7 mouse cellular contexts compared by ENCODE assay signal in genomic region chr13:42050880-42051201, GRCm38 (mm10). TPM values are rescaled to one million over a fixed set of nuclear protein-coding genes. Genes with fewer than 3 reads are reported as not detected.
DNase-seq lines count a peak whose midpoint lies in the region; ATAC-seq and TF ChIP-seq lines count a peak whose summit lies in the region.

No protein-coding gene starts in this region.

- no peak for ATAC-seq in lung, postnatal 0 days
- ATAC-seq in limb, embryonic 11.5 days (ENCODE audit: insufficient number of reproducible peaks, low FRiP score, low TSS enrichment, low read depth), result no peak

- peak overlapping the region; percentile 92 for H3K4me3 ChIP-seq in lung, postnatal 0 days (ENCODE audit: low read depth, low read length)
- peak overlapping the region; percentile 90 for H3K4me3 ChIP-seq in forebrain, embryonic 10.5 days
- H3K4me3 ChIP-seq in limb, embryonic 11.5 days (ENCODE audit: low read depth, low read length), result peak overlapping the region; percentile 81
- H3K4me3 ChIP-seq in olfactory bulb, adult 2 months (ENCODE audit: insufficient read depth, low read depth, low read length), result peak overlapping the region; percentile 36

- H3K4me2 ChIP-seq in lung, postnatal 0 days (replicated peaks; ENCODE audit: low read depth, low read length), result peak overlapping the region; percentile 56
- peak overlapping the region; percentile 78 for H3K4me2 ChIP-seq in limb, embryonic 11.5 days (ENCODE audit: low read depth, severe bottlenecking)

- no peaks in the 10 kb centered on the region for H3K9me3 ChIP-seq in lung, postnatal 0 days (ENCODE audit: low read length)
- no peaks in the 10 kb centered on the region for H3K9me3 ChIP-seq in forebrain, embryonic 10.5 days
- H3K9me3 ChIP-seq in limb, embryonic 11.5 days (ENCODE audit: control insufficient read depth, low read length), result no peaks in the 10 kb centered on the region

- no peak for DNase-seq in lung, postnatal 0 days (ENCODE audit: low spot score)
- DNase-seq in lung, postnatal 25 days (ENCODE audit: low spot score), result no peak
- DNase-seq in forebrain, embryonic 10.5 days (ENCODE audit: extremely low spot score, low spot score), result no peak
- DNase-seq in limb, embryonic 11.5 days (ENCODE audit: low spot score), result no peak
- DNase-seq in cerebellum, adult 11-12 months, result no peak
- DNase-seq in frontal cortex, postnatal 36 days (ENCODE audit: low spot score in 2 of 2), result no peak

- TF ChIP-seq CTCF in lung, postnatal 0 days (IDR thresholded peaks at IDR 0.05), result no peak
- TF ChIP-seq CTCF in olfactory bulb, adult 2 months (IDR thresholded peaks at IDR 0.05; ENCODE audit: insufficient read depth, low read depth, low read length), result no peak

- H3K27ac ChIP-seq in lung, postnatal 0 days (ENCODE audit: low read length), result peak overlapping the region; percentile 96
- peak overlapping the region; percentile 98 for H3K27ac ChIP-seq in forebrain, embryonic 10.5 days
- H3K27ac ChIP-seq in limb, embryonic 11.5 days (replicated peaks; ENCODE audit: low read depth, low read length), result 0 out of 2 replicates have a peak overlapping the region, but pooled peaks have one; percentile 43
- no peak overlapping the region for H3K27ac ChIP-seq in olfactory bulb, adult 2 months (ENCODE audit: insufficient read depth, low read depth, low read length)

- no peak for TF ChIP-seq EP300 in lung, postnatal 0 days (IDR thresholded peaks at IDR 0.05)

- H3K27me3 ChIP-seq in lung, postnatal 0 days (replicated peaks; ENCODE audit: insufficient read depth, low read length), result no peaks in the 10 kb centered on the region
- no peaks in the 10 kb centered on the region for H3K27me3 ChIP-seq in forebrain, embryonic 10.5 days (ENCODE audit: poor library complexity, severe bottlenecking)
- H3K27me3 ChIP-seq in limb, embryonic 11.5 days (ENCODE audit: control insufficient read depth, insufficient read depth, low read length), result no peaks in the 10 kb centered on the region

- H3K9ac ChIP-seq in lung, postnatal 0 days (replicated peaks; ENCODE audit: low read depth), result peak overlapping the region; percentile 41
- no peak overlapping the region for H3K9ac ChIP-seq in limb, embryonic 11.5 days (ENCODE audit: low read length)

- under 1% methylated on average over 10 of the region's 10 CpGs for WGBS in lung, postnatal 0 days
- WGBS in forebrain, embryonic 10.5 days, result under 1% methylated on average over 10 of the region's 10 CpGs
- under 1% methylated on average over 10 of the region's 10 CpGs for WGBS in limb, embryonic 11.5 days
- WGBS in olfactory bulb, adult 2 months, result 3% methylated on average over 10 of the region's 10 CpGs

- 0 out of 2 replicates have a peak, but pooled peaks cover 6% of the 10 kb centered on the region for H3K36me3 ChIP-seq in lung, postnatal 0 days (ENCODE audit: insufficient read depth, low read length)
- H3K36me3 ChIP-seq in forebrain, embryonic 10.5 days (replicated peaks), result peaks cover 6% of the 10 kb centered on the region
- no peaks in the 10 kb centered on the region for H3K36me3 ChIP-seq in limb, embryonic 11.5 days (ENCODE audit: control insufficient read depth, insufficient read depth, low read length)

- no peaks in the 10 kb centered on the region; the same call in 1 of the 2 replicates for H3K4me1 ChIP-seq in lung, postnatal 0 days (ENCODE audit: insufficient read depth, low read depth, low read length)
- H3K4me1 ChIP-seq in forebrain, embryonic 10.5 days, result peaks cover 49% of the 10 kb centered on the region
- H3K4me1 ChIP-seq in limb, embryonic 11.5 days (ENCODE audit: control insufficient read depth, insufficient read depth, low read length), result no peaks in the 10 kb centered on the region
- H3K4me1 ChIP-seq in olfactory bulb, adult 2 months (ENCODE audit: control insufficient read depth, insufficient read depth, low read length), result peaks cover 4% of the 10 kb centered on the region; the same call in 1 of the 2 replicates

- TF ChIP-seq POLR2A in olfactory bulb, adult 2 months (IDR thresholded peaks at IDR 0.05; ENCODE audit: insufficient read depth, low read depth, low read length), result no peak

RNA-seq across cellular contexts. Expression of gene Hivep1, which starts 1.0 kb away (rescaled TPM):
- 7.7 and 11.3 TPM in 2 replicates for polyA plus RNA-seq in lung, postnatal 0 days (2015; fragmentation: Nextera tagmentation; extraction: Ambion mirVana)
- 7.4 and 7.9 TPM in 2 replicates for polyA plus RNA-seq in forebrain, embryonic 10.5 days (2016; fragmentation: Nextera tagmentation; extraction: Ambion mirVana)
- polyA plus RNA-seq in limb, embryonic 11.5 days (2014; fragmentation: Nextera tagmentation; extraction: Ambion mirVana), result 8.7 and 14.0 TPM in 2 replicates
- polyA plus RNA-seq in olfactory bulb, adult 2 months (2012; ENCODE audit: insufficient read depth, insufficient read length, low replicate concordance, missing spikeins), result not detected in 2 replicates

Comparison
In these comparisons a context has a peak if more than half of its experiments do, and no peak if none do; other contexts are left out.
1. H3K4me3 ChIP-seq: peak in every context shown above with its lines; median percentile 92 in lung, postnatal 0 days; 90 in forebrain, embryonic 10.5 days; 81 in limb, embryonic 11.5 days; 36 in olfactory bulb, adult 2 months.